Mouse (Mus musculus): ENCODE measurements at regions not wholly inside any gene's neighbourhood (a gene's known extent, or its start where the extent isn't known, plus 50 kb on each side); places are given as distances from the start of the nearest gene placed in this dataset.
A peak's percentile ranks its signal among the peaks of the same experiment; 100 is the strongest.

- H3K27ac ChIP-seq: no peak overlapping the region
- no peaks in the 10 kb centered on the region for H3K27me3 ChIP-seq
- no peaks in the 10 kb centered on the region for H3K36me3 ChIP-seq
- ATAC-seq (ENCODE audit: borderline replicate concordance, extremely low read depth, low FRiP score, low TSS enrichment): no peak
- H3K4me1 ChIP-seq: no peaks in the 10 kb centered on the region
- no peak overlapping the region for H3K9ac ChIP-seq
- H3K4me3 ChIP-seq: no peak overlapping the region
- 80% methylated on average over 4 of the region's 4 CpGs for WGBS
- no peak overlapping the region for H3K4me2 ChIP-seq
- no peaks in the 10 kb centered on the region for H3K9me3 ChIP-seq
Observed at GRCm38 (mm10) chr16:74582645-74583423, 171.2 kb upstream of the Robo2 start.

DNA sequence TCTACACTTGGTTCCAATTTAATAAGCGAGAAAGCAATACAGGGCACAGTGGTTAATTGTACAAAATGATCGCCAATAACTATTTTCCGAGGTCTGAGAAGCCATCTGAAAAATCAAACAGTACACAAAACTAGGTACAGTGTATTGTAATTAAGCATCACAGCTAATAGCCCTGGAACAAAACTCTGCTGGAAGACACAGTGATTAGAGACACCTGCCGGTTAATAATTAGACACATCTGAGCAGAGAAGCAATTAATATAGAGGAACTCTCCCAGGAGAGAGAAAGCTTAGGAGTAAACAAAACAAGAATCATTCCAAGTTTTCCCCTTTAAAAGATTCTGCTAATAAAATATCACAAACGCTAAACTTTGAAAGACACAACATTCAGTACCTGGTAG is 136.7 kb upstream of the Robo2 start:
- H3K4me1 ChIP-seq: no peaks in the 10 kb centered on the region
- WGBS: 86% methylated on average over 5 of the region's 5 CpGs
- ATAC-seq (ENCODE audit: borderline replicate concordance, extremely low read depth, low FRiP score, low TSS enrichment): no peak
- no peak overlapping the region for H3K27ac ChIP-seq
- H3K4me2 ChIP-seq: no peak overlapping the region
- no peaks in the 10 kb centered on the region for H3K9me3 ChIP-seq
- H3K9ac ChIP-seq: no peak overlapping the region
- H3K4me3 ChIP-seq: no peak overlapping the region
- H3K36me3 ChIP-seq: no peaks in the 10 kb centered on the region
- no peaks in the 10 kb centered on the region for H3K27me3 ChIP-seq

DNA sequence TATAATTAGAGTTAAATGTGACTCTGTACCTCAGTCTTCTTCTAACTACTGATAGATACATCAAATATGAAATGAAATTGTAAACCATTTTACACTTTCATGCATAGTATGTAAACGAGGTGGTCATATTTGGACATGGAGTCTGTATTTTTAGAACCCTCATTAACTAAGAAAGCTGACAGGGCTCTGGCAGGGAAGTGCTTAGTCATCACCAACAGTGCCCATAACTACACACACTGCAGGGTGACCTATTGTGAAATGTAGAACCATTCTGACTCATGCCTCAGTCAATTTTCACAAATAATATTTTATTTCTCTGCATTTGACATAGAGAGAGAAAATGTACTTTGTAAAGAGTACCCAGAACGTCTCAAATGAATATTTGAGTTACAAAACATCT is 118.9 kb upstream of the Robo2 start:
- Histone ChIP-seq H3K9me3 (no peaks in the 10 kb centered on the region), H3K9ac (no peak overlapping the region), H3K36me3 (no peaks in the 10 kb centered on the region), H3K27ac (no peak overlapping the region), H3K27me3 (no peaks in the 10 kb centered on the region), H3K4me1 (no peaks in the 10 kb centered on the region), H3K4me3 (no peak overlapping the region), H3K4me2 (no peak overlapping the region)
- WGBS: 49% methylated on average over 2 of the region's 2 CpGs
- no peak for ATAC-seq (ENCODE audit: borderline replicate concordance, extremely low read depth, low FRiP score, low TSS enrichment)

GRCm38 (mm10) chr16:74528245-74528644 is 116.6 kb upstream of the Robo2 start:
- H3K4me1 ChIP-seq: no peaks in the 10 kb centered on the region
- no peak overlapping the region for H3K27ac ChIP-seq
- no peak overlapping the region for H3K4me3 ChIP-seq
- H3K4me2 ChIP-seq: no peak overlapping the region
- H3K9ac ChIP-seq: no peak overlapping the region
- WGBS: 17% methylated on average over 3 of the region's 3 CpGs
- ATAC-seq (ENCODE audit: borderline replicate concordance, extremely low read depth, low FRiP score, low TSS enrichment): no peak
- H3K36me3 ChIP-seq: no peaks in the 10 kb centered on the region
- H3K27me3 ChIP-seq: no peaks in the 10 kb centered on the region
- no peaks in the 10 kb centered on the region for H3K9me3 ChIP-seq

DNA sequence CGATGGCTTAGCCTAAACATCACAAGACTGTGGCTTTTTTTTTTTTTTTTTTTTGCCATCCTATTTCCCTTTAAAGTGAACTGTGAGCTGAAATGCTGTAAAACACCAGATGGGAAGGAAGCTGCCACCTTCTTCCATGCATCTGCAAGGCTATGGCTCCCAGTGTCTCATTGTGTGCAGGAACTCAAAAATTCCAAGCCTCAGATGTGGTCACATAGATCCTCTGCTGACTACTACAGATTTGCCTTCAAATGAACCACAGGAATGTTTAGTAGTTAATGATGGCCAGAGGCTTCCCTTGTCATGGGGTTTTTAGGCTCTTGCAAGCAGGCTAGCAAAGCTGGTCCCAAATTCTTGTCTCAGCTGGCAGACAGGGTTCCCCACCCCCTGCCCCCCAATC is 114.9 kb upstream of the Robo2 start:
- no peaks in the 10 kb centered on the region for H3K27me3 ChIP-seq
- H3K36me3 ChIP-seq: no peaks in the 10 kb centered on the region
- ATAC-seq (ENCODE audit: borderline replicate concordance, extremely low read depth, low FRiP score, low TSS enrichment): peak; percentile 52; the same call in 1 of the 2 replicates
- no peak overlapping the region for H3K4me2 ChIP-seq
- no peak overlapping the region for H3K4me3 ChIP-seq
- no peak overlapping the region for H3K9ac ChIP-seq
- no peak overlapping the region for H3K27ac ChIP-seq
- no peaks in the 10 kb centered on the region for H3K4me1 ChIP-seq
- WGBS: 41% methylated on average over 1 of the region's 1 CpGs
- no peaks in the 10 kb centered on the region for H3K9me3 ChIP-seq

GRCm38 (mm10) chr16:74520501-74520900 is 108.9 kb upstream of the Robo2 start:
- 61% methylated on average over 4 of the region's 4 CpGs for WGBS
- no peak for ATAC-seq (ENCODE audit: borderline replicate concordance, extremely low read depth, low FRiP score, low TSS enrichment)

GRCm38 (mm10) chr16:74517888-74518287 is 106.3 kb upstream of the Robo2 start:
- Histone ChIP-seq H3K27me3 (no peaks in the 10 kb centered on the region), H3K9me3 (no peaks in the 10 kb centered on the region), H3K36me3 (no peaks in the 10 kb centered on the region), H3K4me3 (no peak overlapping the region), H3K4me1 (no peaks in the 10 kb centered on the region), H3K27ac (peak overlapping the region; percentile 57), H3K4me2 (no peak overlapping the region), H3K9ac (no peak overlapping the region)
- WGBS: 93% methylated on average over 1 of the region's 1 CpGs
- peak; percentile 29; the same call in 1 of the 2 replicates for ATAC-seq (ENCODE audit: borderline replicate concordance, extremely low read depth, low FRiP score, low TSS enrichment)

More at GRCm38 (mm10) chr16:74520501-74520900, 108.9 kb upstream of the Robo2 start:
- no peaks in the 10 kb centered on the region for H3K27me3 ChIP-seq
- no peaks in the 10 kb centered on the region for H3K9me3 ChIP-seq
- H3K4me2 ChIP-seq: no peak overlapping the region
- no peak overlapping the region for H3K9ac ChIP-seq
- no peak overlapping the region for H3K27ac ChIP-seq
- no peak overlapping the region for H3K4me3 ChIP-seq
- no peaks in the 10 kb centered on the region for H3K4me1 ChIP-seq
- no peaks in the 10 kb centered on the region for H3K36me3 ChIP-seq

- Histone ChIP-seq H3K4me1 (no peaks in the 10 kb centered on the region), H3K27ac (no peak overlapping the region), H3K4me3 (no peak overlapping the region), H3K9me3 (no peaks in the 10 kb centered on the region), H3K36me3 (no peaks in the 10 kb centered on the region), H3K4me2 (no peak overlapping the region), H3K9ac (no peak overlapping the region), H3K27me3 (no peaks in the 10 kb centered on the region)
- peak; percentile 90; the same call in 1 of the 2 replicates for ATAC-seq (ENCODE audit: borderline replicate concordance, extremely low read depth, low FRiP score, low TSS enrichment)
- 38% methylated on average over 4 of the region's 4 CpGs for WGBS
Observed at GRCm38 (mm10) chr16:74517374-74517773, 105.7 kb upstream of the Robo2 start.

GRCm38 (mm10) chr16:74514481-74514880 is 102.9 kb upstream of the Robo2 start:
- Histone ChIP-seq H3K4me1 (no peaks in the 10 kb centered on the region), H3K9me3 (no peaks in the 10 kb centered on the region), H3K27me3 (no peaks in the 10 kb centered on the region), H3K4me3 (no peak overlapping the region), H3K36me3 (no peaks in the 10 kb centered on the region), H3K4me2 (no peak overlapping the region), H3K9ac (no peak overlapping the region), H3K27ac (no peak overlapping the region)
- WGBS: 49% methylated on average over 4 of the region's 4 CpGs
- no peak for ATAC-seq (ENCODE audit: borderline replicate concordance, extremely low read depth, low FRiP score, low TSS enrichment)

DNA sequence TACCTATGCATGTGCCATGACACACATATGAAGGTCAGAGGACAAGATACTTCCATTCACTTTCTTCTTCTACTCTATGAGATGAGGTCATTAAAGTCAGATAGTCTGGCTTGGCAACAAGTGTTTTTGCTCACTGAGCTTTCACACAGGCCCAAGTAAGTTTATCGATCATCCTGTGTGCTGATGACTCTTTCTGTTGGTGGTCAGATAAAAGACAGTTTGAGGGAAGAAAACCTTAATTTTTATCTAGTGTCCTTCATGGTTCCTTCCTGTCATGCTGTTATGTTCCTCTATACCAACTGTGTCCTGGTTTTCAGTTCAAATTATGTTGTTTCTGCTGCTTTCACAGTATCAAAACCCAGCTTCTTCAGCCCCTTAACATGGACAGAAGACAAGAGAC is 98.8 kb upstream of the Robo2 start:
- Histone ChIP-seq H3K36me3 (no peaks in the 10 kb centered on the region), H3K4me1 (no peaks in the 10 kb centered on the region), H3K9me3 (no peaks in the 10 kb centered on the region), H3K27me3 (no peaks in the 10 kb centered on the region), H3K9ac (no peak overlapping the region), H3K27ac (no peak overlapping the region), H3K4me3 (no peak overlapping the region), H3K4me2 (no peak overlapping the region)
- WGBS: 87% methylated on average over 1 of the region's 1 CpGs
- no peak for ATAC-seq (ENCODE audit: borderline replicate concordance, extremely low read depth, low FRiP score, low TSS enrichment)

GRCm38 (mm10) chr16:74509489-74509888 is 97.9 kb upstream of the Robo2 start:
- Histone ChIP-seq H3K9ac (no peak overlapping the region), H3K27ac (no peak overlapping the region), H3K4me1 (no peaks in the 10 kb centered on the region), H3K9me3 (no peaks in the 10 kb centered on the region), H3K4me3 (no peak overlapping the region), H3K36me3 (no peaks in the 10 kb centered on the region), H3K27me3 (no peaks in the 10 kb centered on the region), H3K4me2 (no peak overlapping the region)
- no peak for ATAC-seq (ENCODE audit: borderline replicate concordance, extremely low read depth, low FRiP score, low TSS enrichment)
- 84% methylated on average over 2 of the region's 2 CpGs for WGBS

- ATAC-seq (ENCODE audit: borderline replicate concordance, extremely low read depth, low FRiP score, low TSS enrichment): no peak
- Histone ChIP-seq H3K4me2 (no peak overlapping the region), H3K27me3 (no peaks in the 10 kb centered on the region), H3K9me3 (no peaks in the 10 kb centered on the region), H3K4me3 (no peak overlapping the region), H3K4me1 (no peaks in the 10 kb centered on the region), H3K9ac (no peak overlapping the region), H3K27ac (no peak overlapping the region), H3K36me3 (no peaks in the 10 kb centered on the region)
Observed at GRCm38 (mm10) chr16:74506719-74507118, 95.1 kb upstream of the Robo2 start.

Measured in lung, embryonic 15.5 days (tissue).